Mouse (Mus musculus) heart, adult 2 months (tissue): ENCODE measurements around the gene Dcakd.

Source experiments
- CTCF ChIP-seq: fragments of 200-600 bp; IDR thresholded peaks from 2 replicates; pipeline ENCODE4 v1.8.1; 2022; ENCODE audit warnings: antibody characterized with exemption, mild to moderate bottlenecking, moderate library complexity
- POLR2A ChIP-seq: fragments of 200-500 bp; IDR thresholded peaks from 2 replicates; pipeline ENCODE4 v1.6.1; 2011; ENCODE audit warnings: mild to moderate bottlenecking, low read depth, low read length, control low read depth; ENCODE audit not compliant: insufficient read depth

DNA sequence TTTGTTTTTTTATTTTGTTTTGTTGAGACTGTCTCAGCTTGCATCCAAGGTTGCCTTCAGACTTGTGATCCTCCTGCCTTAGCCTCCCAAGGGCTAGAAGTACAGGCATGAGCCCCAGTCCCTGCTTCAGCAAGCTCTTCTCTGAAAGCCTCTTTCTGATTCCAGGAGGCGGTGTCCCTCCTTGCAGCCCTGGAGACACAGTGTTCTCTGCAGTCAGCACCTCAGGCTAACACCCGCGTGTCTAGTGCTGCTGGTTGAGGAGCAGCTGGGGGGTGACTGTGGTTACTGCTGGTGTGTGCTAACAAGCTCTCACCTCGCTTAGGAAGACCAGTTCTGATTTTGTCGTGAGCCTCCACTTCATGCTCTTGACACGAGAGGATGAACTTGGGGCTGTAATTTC, 6.9 kb upstream of the Dcakd start:
- TF ChIP-seq POLR2A (no peak), CTCF (no peak)
